Mouse (Mus musculus) liver, embryonic 13.5 days (tissue): ENCODE data around the gene Il34. TPM values are rescaled to one million over a fixed set of nuclear protein-coding genes. Genes with fewer than 3 reads are reported as not detected.
A peak's percentile ranks its signal among the peaks of the same experiment; 100 is the strongest.

Source experiments
- ATAC-seq: fragments of 200-750 bp; cut with Nextera tagmentation; 2 replicates; pipeline ENCODE4 v1.8.0; 2017; ENCODE audit warnings: low read depth, mild to moderate bottlenecking, moderate number of reproducible peaks, moderate library complexity
- DNase-seq: peaks from one replicate; pipeline ENCODE4 v3.0.0; 2022
- H3K27ac ChIP-seq: fragments of 300-500 bp; sonication (generic); 2 replicates; pipeline ENCODE4 v1.5.1; 2015; ENCODE audit warnings: moderate library complexity, mild to moderate bottlenecking, inconsistent platforms
- H3K27me3 ChIP-seq: fragments of 300-500 bp; sonication (generic); 2 replicates; pipeline ENCODE4 v1.6.1; 2015; ENCODE audit warnings: mild to moderate bottlenecking, inconsistent platforms
- H3K36me3 ChIP-seq: fragments of 300-500 bp; sonication (generic); 2 replicates; pipeline ENCODE4 v1.6.1; 2015; ENCODE audit warnings: mild to moderate bottlenecking, inconsistent platforms
- H3K4me1 ChIP-seq: fragments of 300-500 bp; sonication (generic); replicated peaks from 2 replicates; pipeline ENCODE4 v1.6.1; 2015; ENCODE audit warnings: inconsistent platforms
- H3K4me2 ChIP-seq: fragments of 300-500 bp; sonication (generic); 2 replicates; pipeline ENCODE4 v1.6.1; 2015; ENCODE audit warnings: inconsistent platforms, mild to moderate bottlenecking, moderate library complexity
- H3K4me3 ChIP-seq: fragments of 300-500 bp; sonication (generic); replicated peaks from 2 replicates; pipeline ENCODE4 v1.5.1; 2015; ENCODE audit warnings: mild to moderate bottlenecking, inconsistent platforms
- H3K9ac ChIP-seq: fragments of 300-500 bp; sonication (generic); 2 replicates; pipeline ENCODE4 v1.6.1; 2015; ENCODE audit warnings: mild to moderate bottlenecking, inconsistent platforms
- H3K9me3 ChIP-seq: fragments of 300-500 bp; sonication (generic); replicated peaks from 2 replicates; pipeline ENCODE4 v1.6.1; 2016; ENCODE audit warnings: inconsistent platforms
- WGBS: fragments of 180-500 bp; shearing (Covaris S2); methylation state at CpG from one replicate; pipeline ENCODE4 v1.1.7; 2015; ENCODE audit not compliant: insufficient replicate concordance; 5-methylcytosine and 5-hydroxymethylcytosine counted together
- polyA plus RNA-seq: library from polyadenylated mRNA; unstranded; fragments of >200 nt; fragmentation: Nextera tagmentation; extraction: Ambion mirVana; gene quantifications from 2 replicates; pipeline ENCODE4 v1.2.1, GENCODE M21; 2015

Gene Il34
- polyA plus RNA-seq, 1 experiment from 2014 or later: 0.06 TPM

- Histone ChIP-seq H3K36me3 (no peaks in the 10 kb centered on the region), H3K27ac (no peak overlapping the region), H3K4me1 (0 out of 2 replicates have a peak, but pooled peaks cover under 1% of the 10 kb centered on the region), H3K9me3 (no peaks in the 10 kb centered on the region), H3K27me3 (no peaks in the 10 kb centered on the region), H3K4me2 (no peak overlapping the region), H3K9ac (no peak overlapping the region), H3K4me3 (no peak overlapping the region)
- ATAC-seq (no peak), DNase-seq (no peak)
- 53% methylated on average over 15 of the region's 15 CpGs for WGBS
Observed at GRCm38 (mm10) chr8:110755511-110756170, 50.1 kb downstream of the Il34 start.

- DNase-seq (no peak), ATAC-seq (no peak)
- Histone ChIP-seq H3K9ac (no peak overlapping the region), H3K27ac (no peak overlapping the region), H3K27me3 (no peaks in the 10 kb centered on the region), H3K9me3 (no peaks in the 10 kb centered on the region), H3K4me3 (no peak overlapping the region), H3K4me1 (no peaks in the 10 kb centered on the region), H3K36me3 (no peaks in the 10 kb centered on the region), H3K4me2 (no peak overlapping the region)
- WGBS: 27% methylated on average over 4 of the region's 4 CpGs
Observed at GRCm38 (mm10) chr8:110754713-110755112, 51.0 kb downstream of the Il34 start.

GRCm38 (mm10) chr8:110751490-110751889 is 54.2 kb downstream of the Il34 start:
- no peak for ATAC-seq

GRCm38 (mm10) chr8:110750269-110750668 is 55.5 kb downstream of the Il34 start:
- no peak for DNase-seq

More at GRCm38 (mm10) chr8:110751490-110751889, 54.2 kb downstream of the Il34 start:
- Histone ChIP-seq H3K9ac (no peak overlapping the region), H3K27ac (no peak overlapping the region), H3K36me3 (no peaks in the 10 kb centered on the region), H3K4me1 (no peaks in the 10 kb centered on the region), H3K4me3 (no peak overlapping the region), H3K4me2 (no peak overlapping the region), H3K27me3 (0 out of 2 replicates have a peak, but pooled peaks cover 3% of the 10 kb centered on the region), H3K9me3 (no peaks in the 10 kb centered on the region)
- no peak for DNase-seq
- 71% methylated on average over 5 of the region's 5 CpGs for WGBS

GRCm38 (mm10) chr8:110749500-110750170 is 56.1 kb downstream of the Il34 start:
- no peaks in the 10 kb centered on the region for H3K36me3 ChIP-seq
- no peak overlapping the region for H3K4me2 ChIP-seq
- H3K9me3 ChIP-seq: no peaks in the 10 kb centered on the region
- no peaks in the 10 kb centered on the region for H3K4me1 ChIP-seq
- no peak overlapping the region for H3K9ac ChIP-seq
- ATAC-seq (no peak), DNase-seq (peak; percentile 20)
- no peak overlapping the region for H3K27ac ChIP-seq
- 0 out of 2 replicates have a peak, but pooled peaks cover 3% of the 10 kb centered on the region for H3K27me3 ChIP-seq
- H3K4me3 ChIP-seq: no peak overlapping the region
- WGBS: 52% methylated on average over 10 of the region's 10 CpGs

More at GRCm38 (mm10) chr8:110750269-110750668, 55.5 kb downstream of the Il34 start:
- H3K36me3 ChIP-seq: no peaks in the 10 kb centered on the region
- H3K4me1 ChIP-seq: no peaks in the 10 kb centered on the region
- no peak overlapping the region for H3K4me2 ChIP-seq
- no peak for ATAC-seq
- 37% methylated on average over 13 of the region's 13 CpGs for WGBS
- H3K9ac ChIP-seq: no peak overlapping the region
- no peak overlapping the region for H3K27ac ChIP-seq
- H3K27me3 ChIP-seq: 0 out of 2 replicates have a peak, but pooled peaks cover 3% of the 10 kb centered on the region
- H3K9me3 ChIP-seq: no peaks in the 10 kb centered on the region
- H3K4me3 ChIP-seq: no peak overlapping the region

GRCm38 (mm10) chr8:110746661-110747060 is 59.1 kb downstream of the Il34 start:
- DNase-seq (no peak), ATAC-seq (no peak)
- Histone ChIP-seq H3K4me3 (no peak overlapping the region), H3K36me3 (no peaks in the 10 kb centered on the region), H3K9me3 (no peaks in the 10 kb centered on the region), H3K27ac (no peak overlapping the region), H3K4me1 (no peaks in the 10 kb centered on the region), H3K4me2 (no peak overlapping the region), H3K9ac (no peak overlapping the region), H3K27me3 (0 out of 2 replicates have a peak, but pooled peaks cover 3% of the 10 kb centered on the region)
- 64% methylated on average over 9 of the region's 9 CpGs for WGBS

- ATAC-seq (no peak), DNase-seq (no peak)
- WGBS: 78% methylated on average over 10 of the region's 10 CpGs
- H3K27me3 ChIP-seq: 0 out of 2 replicates have a peak, but pooled peaks cover 3% of the 10 kb centered on the region
- no peak overlapping the region for H3K27ac ChIP-seq
- H3K4me1 ChIP-seq: no peaks in the 10 kb centered on the region
- no peaks in the 10 kb centered on the region for H3K9me3 ChIP-seq
- H3K9ac ChIP-seq: no peak overlapping the region
- H3K4me3 ChIP-seq: no peak overlapping the region
- no peaks in the 10 kb centered on the region for H3K36me3 ChIP-seq
- no peak overlapping the region for H3K4me2 ChIP-seq
Observed at GRCm38 (mm10) chr8:110745162-110745561, 60.6 kb downstream of the Il34 start.

GRCm38 (mm10) chr8:110742452-110742818 is 63.3 kb downstream of the Il34 start:
- ATAC-seq (no peak), DNase-seq (no peak)
- Histone ChIP-seq H3K36me3 (peaks cover 18% of the 10 kb centered on the region), H3K4me2 (no peak overlapping the region), H3K4me3 (no peak overlapping the region), H3K27ac (no peak overlapping the region), H3K27me3 (0 out of 2 replicates have a peak, but pooled peaks cover 3% of the 10 kb centered on the region), H3K9ac (no peak overlapping the region), H3K9me3 (no peaks in the 10 kb centered on the region), H3K4me1 (no peaks in the 10 kb centered on the region)
- WGBS: 62% methylated on average over 5 of the region's 5 CpGs

- H3K9me3 ChIP-seq: no peaks in the 10 kb centered on the region
- no peak overlapping the region for H3K9ac ChIP-seq
- ATAC-seq (no peak), DNase-seq (no peak)
- 59% methylated on average over 15 of the region's 15 CpGs for WGBS
- H3K27ac ChIP-seq: no peak overlapping the region
- no peak overlapping the region for H3K4me2 ChIP-seq
- H3K27me3 ChIP-seq: 0 out of 2 replicates have a peak, but pooled peaks cover 3% of the 10 kb centered on the region
- no peak overlapping the region for H3K4me3 ChIP-seq
- H3K4me1 ChIP-seq: no peaks in the 10 kb centered on the region
- peaks cover 18% of the 10 kb centered on the region for H3K36me3 ChIP-seq
Observed at GRCm38 (mm10) chr8:110741816-110742451, 63.8 kb downstream of the Il34 start.

GRCm38 (mm10) chr8:110740629-110741175 is 65.0 kb downstream of the Il34 start:
- no peaks in the 10 kb centered on the region for H3K9me3 ChIP-seq
- H3K27ac ChIP-seq: no peak overlapping the region
- no peak overlapping the region for H3K9ac ChIP-seq
- peaks cover 18% of the 10 kb centered on the region for H3K36me3 ChIP-seq
- H3K4me1 ChIP-seq: no peaks in the 10 kb centered on the region
- no peaks in the 10 kb centered on the region for H3K27me3 ChIP-seq
- DNase-seq: no peak
- no peak overlapping the region for H3K4me2 ChIP-seq
- ATAC-seq: no peak
- 64% methylated on average over 5 of the region's 5 CpGs for WGBS
- H3K4me3 ChIP-seq: no peak overlapping the region

- Histone ChIP-seq H3K27me3 (no peaks in the 10 kb centered on the region), H3K4me2 (no peak overlapping the region), H3K4me1 (no peaks in the 10 kb centered on the region), H3K27ac (no peak overlapping the region), H3K9me3 (no peaks in the 10 kb centered on the region), H3K4me3 (no peak overlapping the region), H3K36me3 (peaks cover 18% of the 10 kb centered on the region), H3K9ac (no peak overlapping the region)
- 87% methylated on average over 34 of the region's 35 CpGs for WGBS
- ATAC-seq (no peak), DNase-seq (no peak)
Observed at GRCm38 (mm10) chr8:110738591-110739195, 67.0 kb downstream of the Il34 start.
